Mouse (Mus musculus): ENCODE measurements around the gene Efcab8. TPM values are rescaled to one million over a fixed set of nuclear protein-coding genes. Genes with fewer than 3 reads are reported as not detected.

Efcab8 gene
- total and polyA plus RNA-seq, 2 experiments from 2014 or later = 0.05 TPM; not detected in 1

- H3K36me3 ChIP-seq (replicated peaks; ENCODE audit: control insufficient read depth, insufficient read depth, low read length) = peaks cover 24% of the 10 kb centered on the region
- no peak overlapping the region for H3K4me2 ChIP-seq (ENCODE audit: low read depth, low read length)
- no peaks in the 10 kb centered on the region for H3K9me3 ChIP-seq (replicated peaks; ENCODE audit: control insufficient read depth, low read length)
- no peak overlapping the region for H3K9ac ChIP-seq (replicated peaks; ENCODE audit: low read depth, low read length)
- no peak for ATAC-seq (ENCODE audit: insufficient read depth, low read depth)
- no peaks in the 10 kb centered on the region for H3K27me3 ChIP-seq (ENCODE audit: control insufficient read depth, insufficient read depth, low read length)
- no peak overlapping the region for H3K4me3 ChIP-seq (ENCODE audit: low read depth, low read length)
- 35% methylated on average over 2 of the region's 2 CpGs for WGBS
- peak; percentile 20 for DNase-seq (ENCODE audit: low spot score)
- no peak overlapping the region for H3K27ac ChIP-seq (ENCODE audit: low read depth)
- peaks cover 17% of the 10 kb centered on the region for H3K4me1 ChIP-seq (ENCODE audit: control insufficient read depth, insufficient read depth)
- TF ChIP-seq CTCF (IDR thresholded peaks at IDR 0.05; ENCODE audit: low read depth) (no peak), EP300 (IDR thresholded peaks at IDR 0.05; ENCODE audit: low read depth) (no peak)
Measured at GRCm38 (mm10) chr2:153750363-153750762, 29.4 kb upstream of the Efcab8 start.

GRCm38 (mm10) chr2:153762121-153762520, 17.6 kb upstream of the Efcab8 start:
- H3K9ac ChIP-seq (replicated peaks; ENCODE audit: low read depth, low read length) = no peak overlapping the region
- peaks cover 95% of the 10 kb centered on the region for H3K36me3 ChIP-seq (replicated peaks; ENCODE audit: control insufficient read depth, insufficient read depth, low read length)
- peaks cover 6% of the 10 kb centered on the region; the same call in 1 of the 2 replicates for H3K4me1 ChIP-seq (ENCODE audit: control insufficient read depth, insufficient read depth)
- H3K4me2 ChIP-seq (ENCODE audit: low read depth, low read length) = no peak overlapping the region
- no peaks in the 10 kb centered on the region for H3K9me3 ChIP-seq (replicated peaks; ENCODE audit: control insufficient read depth, low read length)
- TF ChIP-seq EP300 (IDR thresholded peaks at IDR 0.05; ENCODE audit: low read depth) = no peak
- TF ChIP-seq CTCF (IDR thresholded peaks at IDR 0.05; ENCODE audit: low read depth) = no peak
- 50% methylated on average over 5 of the region's 5 CpGs for WGBS
- DNase-seq (ENCODE audit: low spot score) (no peak), ATAC-seq (ENCODE audit: insufficient read depth, low read depth) (no peak)
- H3K27ac ChIP-seq (ENCODE audit: low read depth) = no peak overlapping the region
- no peak overlapping the region for H3K4me3 ChIP-seq (ENCODE audit: low read depth, low read length)
- H3K27me3 ChIP-seq (ENCODE audit: control insufficient read depth, insufficient read depth, low read length) = no peaks in the 10 kb centered on the region

- Histone ChIP-seq H3K4me1 (ENCODE audit: control insufficient read depth, insufficient read depth) (no peaks in the 10 kb centered on the region), H3K4me3 (ENCODE audit: low read depth, low read length) (no peak overlapping the region), H3K9ac (replicated peaks; ENCODE audit: low read depth, low read length) (no peak overlapping the region), H3K4me2 (ENCODE audit: low read depth, low read length) (no peak overlapping the region), H3K9me3 (replicated peaks; ENCODE audit: control insufficient read depth, low read length) (no peaks in the 10 kb centered on the region), H3K27me3 (ENCODE audit: control insufficient read depth, insufficient read depth, low read length) (no peaks in the 10 kb centered on the region), H3K36me3 (replicated peaks; ENCODE audit: control insufficient read depth, insufficient read depth, low read length) (peaks cover 90% of the 10 kb centered on the region), H3K27ac (ENCODE audit: low read depth) (no peak overlapping the region)
- DNase-seq (ENCODE audit: low spot score) = no peak
- ATAC-seq (ENCODE audit: insufficient read depth, low read depth) = no peak
- TF ChIP-seq CTCF (IDR thresholded peaks at IDR 0.05; ENCODE audit: low read depth) (no peak), EP300 (IDR thresholded peaks at IDR 0.05; ENCODE audit: low read depth) (no peak)
- 53% methylated on average over 6 of the region's 6 CpGs for WGBS
Measured at GRCm38 (mm10) chr2:153767484-153767883, 12.2 kb upstream of the Efcab8 start.

GRCm38 (mm10) chr2:153768881-153769280, 10.8 kb upstream of the Efcab8 start:
- WGBS = 80% methylated on average over 2 of the region's 2 CpGs
- Histone ChIP-seq H3K36me3 (replicated peaks; ENCODE audit: control insufficient read depth, insufficient read depth, low read length) (peaks cover 91% of the 10 kb centered on the region), H3K4me1 (ENCODE audit: control insufficient read depth, insufficient read depth) (no peaks in the 10 kb centered on the region), H3K9me3 (replicated peaks; ENCODE audit: control insufficient read depth, low read length) (no peaks in the 10 kb centered on the region), H3K27ac (ENCODE audit: low read depth) (no peak overlapping the region), H3K4me2 (ENCODE audit: low read depth, low read length) (no peak overlapping the region), H3K9ac (replicated peaks; ENCODE audit: low read depth, low read length) (no peak overlapping the region), H3K4me3 (ENCODE audit: low read depth, low read length) (no peak overlapping the region), H3K27me3 (ENCODE audit: control insufficient read depth, insufficient read depth, low read length) (no peaks in the 10 kb centered on the region)
- no peak for ATAC-seq (ENCODE audit: insufficient read depth, low read depth)
- TF ChIP-seq EP300 (IDR thresholded peaks at IDR 0.05; ENCODE audit: low read depth) (no peak), CTCF (IDR thresholded peaks at IDR 0.05; ENCODE audit: low read depth) (no peak)
- no peak for DNase-seq (ENCODE audit: low spot score)

- ATAC-seq (ENCODE audit: insufficient read depth, low read depth) (no peak), DNase-seq (ENCODE audit: low spot score) (no peak)
- TF ChIP-seq CTCF (IDR thresholded peaks at IDR 0.05; ENCODE audit: low read depth) (no peak), EP300 (IDR thresholded peaks at IDR 0.05; ENCODE audit: low read depth) (no peak)
- WGBS = 95% methylated on average over 4 of the region's 4 CpGs
- Histone ChIP-seq H3K9me3 (replicated peaks; ENCODE audit: control insufficient read depth, low read length) (no peaks in the 10 kb centered on the region), H3K36me3 (replicated peaks; ENCODE audit: control insufficient read depth, insufficient read depth, low read length) (peaks cover 57% of the 10 kb centered on the region), H3K4me1 (ENCODE audit: control insufficient read depth, insufficient read depth) (no peaks in the 10 kb centered on the region), H3K27ac (ENCODE audit: low read depth) (no peak overlapping the region), H3K4me2 (ENCODE audit: low read depth, low read length) (no peak overlapping the region), H3K4me3 (ENCODE audit: low read depth, low read length) (no peak overlapping the region), H3K9ac (replicated peaks; ENCODE audit: low read depth, low read length) (no peak overlapping the region), H3K27me3 (ENCODE audit: control insufficient read depth, insufficient read depth, low read length) (no peaks in the 10 kb centered on the region)
Measured at GRCm38 (mm10) chr2:153772950-153773349, 6.8 kb upstream of the Efcab8 start.

- no peak for DNase-seq (ENCODE audit: low spot score)
- 93% methylated on average over 4 of the region's 4 CpGs for WGBS
- TF ChIP-seq CTCF (IDR thresholded peaks at IDR 0.05; ENCODE audit: low read depth) = no peak
- TF ChIP-seq EP300 (IDR thresholded peaks at IDR 0.05; ENCODE audit: low read depth) = no peak
- Histone ChIP-seq H3K27me3 (ENCODE audit: control insufficient read depth, insufficient read depth, low read length) (no peaks in the 10 kb centered on the region), H3K9me3 (replicated peaks; ENCODE audit: control insufficient read depth, low read length) (no peaks in the 10 kb centered on the region), H3K4me2 (ENCODE audit: low read depth, low read length) (no peak overlapping the region), H3K4me3 (ENCODE audit: low read depth, low read length) (no peak overlapping the region), H3K36me3 (replicated peaks; ENCODE audit: control insufficient read depth, insufficient read depth, low read length) (peaks cover 33% of the 10 kb centered on the region), H3K9ac (replicated peaks; ENCODE audit: low read depth, low read length) (no peak overlapping the region), H3K4me1 (ENCODE audit: control insufficient read depth, insufficient read depth) (0 out of 2 replicates have a peak, but pooled peaks cover 6% of the 10 kb centered on the region), H3K27ac (ENCODE audit: low read depth) (no peak overlapping the region)
- ATAC-seq (ENCODE audit: insufficient read depth, low read depth) = no peak
Measured at GRCm38 (mm10) chr2:153775472-153775871, 4.3 kb upstream of the Efcab8 start.

Measured in heart, postnatal 0 days (tissue).